Mouse (Mus musculus) thymus, adult 2 months (tissue): ENCODE results near the gene Cyp51. TPM values are rescaled to one million over a fixed set of nuclear protein-coding genes. Genes with fewer than 3 reads are reported as not detected.
A peak's percentile ranks its signal among the peaks of the same experiment; 100 is the strongest.

Experiments
- DNase-seq: peaks from one replicate; pipeline ENCODE4 v3.0.0; 2021
- H3K27ac ChIP-seq: fragments of 200-500 bp; 2 replicates; pipeline ENCODE4 v1.5.1; 2012; ENCODE audit warnings: low read length, control low read depth; ENCODE audit not compliant: control insufficient read depth, insufficient read depth
- H3K27me3 ChIP-seq: fragments of 200-500 bp; 2 replicates; pipeline ENCODE4 v1.6.1; 2012; ENCODE audit warnings: mild to moderate bottlenecking, low read length, moderate library complexity, mixed read lengths; ENCODE audit not compliant: control insufficient read depth, insufficient read depth
- H3K36me3 ChIP-seq: fragments of 200-500 bp; 2 replicates; pipeline ENCODE4 v1.6.1; 2012; ENCODE audit warnings: mild to moderate bottlenecking, low read length, moderate library complexity; ENCODE audit not compliant: control insufficient read depth, insufficient read depth
- H3K4me1 ChIP-seq: fragments of 200-500 bp; replicated peaks from 2 replicates; pipeline ENCODE4 v1.6.1; 2012; ENCODE audit warnings: low read length; ENCODE audit not compliant: control insufficient read depth, insufficient read depth
- H3K4me3 ChIP-seq: fragments of 200-500 bp; 2 replicates; pipeline ENCODE4 v1.5.1; 2012; ENCODE audit warnings: mild to moderate bottlenecking, low read length, control low read depth, moderate library complexity; ENCODE audit not compliant: control insufficient read depth, insufficient read depth
- CTCF ChIP-seq: fragments of 200-500 bp; IDR thresholded peaks from 2 replicates; pipeline ENCODE4 v1.5.1; 2012; ENCODE audit warnings: mild to moderate bottlenecking, control low read depth, low read length, moderate library complexity, borderline replicate concordance; ENCODE audit not compliant: control insufficient read depth, poor library complexity, insufficient read depth; ENCODE audit errors: extremely low read depth
- POLR2A ChIP-seq: fragments of 200-500 bp; IDR thresholded peaks from 2 replicates; pipeline ENCODE4 v1.6.1; 2012; ENCODE audit warnings: mild to moderate bottlenecking, low read length, control low read depth, moderate library complexity; ENCODE audit not compliant: control insufficient read depth, poor library complexity, insufficient read depth; ENCODE audit errors: extremely low read depth
- WGBS: fragments of 180-500 bp; shearing (Covaris S2); methylation state at CpG from one replicate; pipeline ENCODE4 v1.1.7; 2018; 5-methylcytosine and 5-hydroxymethylcytosine counted together
- polyA plus RNA-seq: library from polyadenylated mRNA; depleted of rRNA; stranded (reverse); fragments of >200 nt; gene quantifications from 2 replicates; pipeline ENCODE4 v1.2.3, GENCODE M21; 2012

Gene Cyp51
- polyA plus RNA-seq, 1 experiment = 20.8 TPM

GRCm38 (mm10) chr5:4067203-4067602, 37.3 kb downstream of the Cyp51 start:
- no peaks in the 10 kb centered on the region for H3K27me3 ChIP-seq
- no peak for TF ChIP-seq POLR2A
- TF ChIP-seq CTCF = no peak
- peaks cover 26% of the 10 kb centered on the region for H3K36me3 ChIP-seq
- WGBS = 94% methylated on average over 3 of the region's 3 CpGs
- no peak overlapping the region for H3K4me3 ChIP-seq
- no peak for DNase-seq
- H3K27ac ChIP-seq = no peak overlapping the region
- no peaks in the 10 kb centered on the region for H3K4me1 ChIP-seq

GRCm38 (mm10) chr5:4066476-4067115, 38.0 kb downstream of the Cyp51 start:
- no peak for DNase-seq
- H3K4me3 ChIP-seq = no peak overlapping the region
- peaks cover 32% of the 10 kb centered on the region for H3K36me3 ChIP-seq

GRCm38 (mm10) chr5:4060313-4060712, 44.2 kb downstream of the Cyp51 start:
- 98% methylated on average over 8 of the region's 8 CpGs for WGBS
- Histone ChIP-seq H3K27ac (no peak overlapping the region), H3K4me3 (no peak overlapping the region), H3K4me1 (no peaks in the 10 kb centered on the region), H3K36me3 (peaks cover 33% of the 10 kb centered on the region), H3K27me3 (no peaks in the 10 kb centered on the region)
- no peak for DNase-seq
- no peak for TF ChIP-seq CTCF
- TF ChIP-seq POLR2A = no peak

More at GRCm38 (mm10) chr5:4066476-4067115, 38.0 kb downstream of the Cyp51 start:
- TF ChIP-seq POLR2A = no peak
- TF ChIP-seq CTCF = no peak
- 97% methylated on average over 18 of the region's 18 CpGs for whole genome bisulfite sequencing
- H3K4me1 ChIP-seq = no peaks in the 10 kb centered on the region
- H3K27me3 ChIP-seq = no peaks in the 10 kb centered on the region
- H3K27ac ChIP-seq = no peak overlapping the region

- Histone ChIP-seq H3K27me3 (no peaks in the 10 kb centered on the region), H3K27ac (no peak overlapping the region), H3K4me1 (no peaks in the 10 kb centered on the region), H3K4me3 (no peak overlapping the region), H3K36me3 (peaks cover 13% of the 10 kb centered on the region; the same call in 1 of the 2 replicates)
- 96% methylated on average over 2 of the region's 2 CpGs for WGBS
- DNase-seq = no peak
- TF ChIP-seq CTCF (no peak), POLR2A (no peak)
Observed at GRCm38 (mm10) chr5:4040922-4041321, 63.6 kb downstream of the Cyp51 start.

GRCm38 (mm10) chr5:4040372-4040771, 64.2 kb downstream of the Cyp51 start:
- TF ChIP-seq POLR2A = no peak
- TF ChIP-seq CTCF = no peak
- DNase-seq = peak; percentile 33
- 93% methylated on average over 6 of the region's 6 CpGs for WGBS
- no peak overlapping the region for H3K4me3 ChIP-seq
- no peaks in the 10 kb centered on the region for H3K4me1 ChIP-seq
- peaks cover 11% of the 10 kb centered on the region; the same call in 1 of the 2 replicates for H3K36me3 ChIP-seq
- H3K27ac ChIP-seq = no peak overlapping the region
- H3K27me3 ChIP-seq = no peaks in the 10 kb centered on the region

- Histone ChIP-seq H3K27ac (no peak overlapping the region), H3K27me3 (no peaks in the 10 kb centered on the region), H3K4me3 (no peak overlapping the region), H3K36me3 (peaks cover 14% of the 10 kb centered on the region; the same call in 1 of the 2 replicates), H3K4me1 (no peaks in the 10 kb centered on the region)
- WGBS = 96% methylated on average over 8 of the region's 8 CpGs
- DNase-seq = no peak
- no peak for TF ChIP-seq POLR2A
- TF ChIP-seq CTCF = no peak
Observed at GRCm38 (mm10) chr5:4039351-4039750, 65.2 kb downstream of the Cyp51 start.

GRCm38 (mm10) chr5:4036686-4037085, 67.9 kb downstream of the Cyp51 start:
- TF ChIP-seq CTCF = no peak
- no peak for TF ChIP-seq POLR2A
- no peak for DNase-seq
- Histone ChIP-seq H3K36me3 (peaks cover 18% of the 10 kb centered on the region), H3K4me3 (no peak overlapping the region), H3K27ac (no peak overlapping the region), H3K27me3 (no peaks in the 10 kb centered on the region), H3K4me1 (no peaks in the 10 kb centered on the region)
- WGBS = 96% methylated on average over 9 of the region's 9 CpGs
